Mouse (Mus musculus) intestine, embryonic 15.5 days (tissue): ENCODE measurements around the gene Alkbh1. TPM values are rescaled to one million over a fixed set of nuclear protein-coding genes. Genes with fewer than 3 reads are reported as not detected.
"Not testable (repeated sequence)": the region's sequence is repeated elsewhere in the genome, so short reads cannot be mapped to it uniquely, and the experiment has no call there.

Experiments used
- ATAC-seq: fragments of 200-750 bp; cut with Nextera tagmentation; 2 replicates; pipeline ENCODE4 v1.8.0; 2017; ENCODE audit warnings: moderate TSS enrichment, moderate library complexity
- H3K27ac ChIP-seq: fragments of 300-500 bp; sonication (generic); 2 replicates; pipeline ENCODE4 v1.5.1; 2015; ENCODE audit warnings: mild to moderate bottlenecking, inconsistent platforms
- H3K27me3 ChIP-seq: fragments of 300-500 bp; sonication (generic); replicated peaks from 2 replicates; pipeline ENCODE4 v1.6.1; 2015; ENCODE audit warnings: inconsistent platforms
- H3K36me3 ChIP-seq: fragments of 300-500 bp; sonication (generic); 2 replicates; pipeline ENCODE4 v1.6.1; 2015; ENCODE audit warnings: inconsistent platforms
- H3K4me1 ChIP-seq: fragments of 300-500 bp; sonication (generic); replicated peaks from 2 replicates; pipeline ENCODE4 v1.6.1; 2015; ENCODE audit warnings: inconsistent platforms
- H3K4me2 ChIP-seq: fragments of 300-500 bp; sonication (generic); replicated peaks from 2 replicates; pipeline ENCODE4 v1.6.1; 2015; ENCODE audit warnings: mild to moderate bottlenecking, inconsistent platforms
- H3K4me3 ChIP-seq: fragments of 300-500 bp; sonication (generic); replicated peaks from 2 replicates; pipeline ENCODE4 v1.5.1; 2015; ENCODE audit warnings: inconsistent platforms
- H3K9ac ChIP-seq: fragments of 300-500 bp; sonication (generic); 2 replicates; pipeline ENCODE4 v1.6.1; 2015; ENCODE audit warnings: inconsistent platforms
- H3K9me3 ChIP-seq: fragments of 300-500 bp; sonication (generic); 2 replicates; pipeline ENCODE4 v1.6.1; 2016; ENCODE audit warnings: inconsistent platforms
- WGBS: fragments of 180-500 bp; shearing (Covaris S2); methylation state at CpG from one replicate; pipeline ENCODE4 v1.1.7; 2015; 5-methylcytosine and 5-hydroxymethylcytosine counted together
- polyA plus RNA-seq: library from polyadenylated mRNA; unstranded; fragments of >200 nt; fragmentation: Nextera tagmentation; extraction: Ambion mirVana; gene quantifications from 2 replicates; pipeline ENCODE4 v1.2.1, GENCODE M21; 2015

Gene Alkbh1
- 48.3 and 50.6 TPM in 2 replicates for polyA plus RNA-seq

- no peaks in the 10 kb centered on the region for H3K27me3 ChIP-seq
- H3K4me3 ChIP-seq: peak within 1 kb of the TSS; percentile 80
- H3K9ac ChIP-seq: peak within 1 kb of the TSS; percentile 87
- peak within 1 kb of the TSS; percentile 82 for H3K27ac ChIP-seq
- H3K4me1 ChIP-seq: 0 out of 2 replicates have a peak, but pooled peaks cover 8% of the 10 kb centered on the region
- peak within 1 kb of the TSS; percentile 74 for H3K4me2 ChIP-seq
- no peaks in the 10 kb centered on the region for H3K9me3 ChIP-seq
- ATAC-seq: peak; percentile 95
- peaks cover 21% of the 10 kb centered on the region for H3K36me3 ChIP-seq
- WGBS: under 1% methylated on average over 28 of the region's 28 CpGs
Measured at GRCm38 (mm10) chr12:87443700-87444122, at the start of gene Alkbh1, which contains the start of gene Slirp. Alkbh1 (minus strand) TSS chr12:87444017. Slirp (plus strand) TSS chr12:87443896.

GRCm38 (mm10) chr12:87488683-87489082 lies 44.9 kb upstream of the Alkbh1 start:
- not testable (repeated sequence) for ATAC-seq, H3K9ac ChIP-seq, H3K27ac ChIP-seq, H3K4me1 ChIP-seq, H3K9me3 ChIP-seq, H3K4me3 ChIP-seq, H3K27me3 ChIP-seq, H3K36me3 ChIP-seq, H3K4me2 ChIP-seq
- WGBS: 58% methylated on average over 2 of the region's 2 CpGs

GRCm38 (mm10) chr12:87482482-87482881 lies 38.7 kb upstream of the Alkbh1 start:
- 87% methylated on average over 5 of the region's 5 CpGs for WGBS
- H3K27me3 ChIP-seq, H3K4me2 ChIP-seq, H3K4me1 ChIP-seq, H3K4me3 ChIP-seq, H3K36me3 ChIP-seq, H3K27ac ChIP-seq, H3K9ac ChIP-seq, H3K9me3 ChIP-seq: not testable (repeated sequence)
- peak; percentile 17; the same call in 1 of the 2 replicates for ATAC-seq

GRCm38 (mm10) chr12:87474756-87475155 lies 30.9 kb upstream of the Alkbh1 start:
- no peak overlapping the region for H3K9ac ChIP-seq
- H3K4me3 ChIP-seq: no peak overlapping the region
- no peaks in the 10 kb centered on the region for H3K9me3 ChIP-seq
- H3K27me3 ChIP-seq: no peaks in the 10 kb centered on the region
- no peaks in the 10 kb centered on the region for H3K36me3 ChIP-seq
- no peak overlapping the region for H3K4me2 ChIP-seq
- H3K4me1 ChIP-seq: peaks cover 9% of the 10 kb centered on the region
- ATAC-seq: no peak
- no peak overlapping the region for H3K27ac ChIP-seq
- WGBS: 83% methylated on average over 3 of the region's 3 CpGs

- peak; percentile 98 for ATAC-seq
- 3% methylated on average over 45 of the region's 45 CpGs for WGBS
- Histone ChIP-seq H3K27me3 (no peaks in the 10 kb centered on the region), H3K36me3 (0 out of 2 replicates have a peak, but pooled peaks cover 2% of the 10 kb centered on the region), H3K27ac (peak within 1 kb of the TSS; percentile 70), H3K4me3 (peak within 1 kb of the TSS; percentile 79), H3K9ac (peak within 1 kb of the TSS; percentile 94), H3K4me1 (peaks cover 9% of the 10 kb centered on the region), H3K9me3 (no peaks in the 10 kb centered on the region), H3K4me2 (peak within 1 kb of the TSS; percentile 60)
Measured at GRCm38 (mm10) chr12:87471964-87472786, 28.4 kb upstream of the Alkbh1 start, which contains the start of gene Snw1. Snw1 (minus strand) TSS chr12:87472274.

GRCm38 (mm10) chr12:87471421-87471963 lies 27.7 kb upstream of the Alkbh1 start:
- Histone ChIP-seq H3K4me1 (peaks cover 9% of the 10 kb centered on the region), H3K27me3 (no peaks in the 10 kb centered on the region), H3K4me2 (peak overlapping the region; percentile 60), H3K9ac (peak overlapping the region; percentile 94), H3K27ac (peak overlapping the region; percentile 70), H3K4me3 (peak overlapping the region; percentile 79), H3K9me3 (no peaks in the 10 kb centered on the region), H3K36me3 (0 out of 2 replicates have a peak, but pooled peaks cover 2% of the 10 kb centered on the region)
- under 1% methylated on average over 19 of the region's 19 CpGs for WGBS
- no peak for ATAC-seq

GRCm38 (mm10) chr12:87470263-87471136 lies 26.7 kb upstream of the Alkbh1 start:
- H3K4me2 ChIP-seq: peak overlapping the region; percentile 60
- H3K4me3 ChIP-seq: peak overlapping the region; percentile 79
- H3K4me1 ChIP-seq: peaks cover 9% of the 10 kb centered on the region
- WGBS: 50% methylated on average over 7 of the region's 7 CpGs
- H3K9ac ChIP-seq: peak overlapping the region; percentile 17; the same call in 1 of the 2 replicates
- 0 out of 2 replicates have a peak, but pooled peaks cover 2% of the 10 kb centered on the region for H3K36me3 ChIP-seq
- no peak for ATAC-seq
- no peak overlapping the region for H3K27ac ChIP-seq
- H3K9me3 ChIP-seq: no peaks in the 10 kb centered on the region
- no peaks in the 10 kb centered on the region for H3K27me3 ChIP-seq

GRCm38 (mm10) chr12:87464678-87465297 lies 21.0 kb upstream of the Alkbh1 start:
- Histone ChIP-seq H3K36me3 (peaks cover 33% of the 10 kb centered on the region), H3K9ac (no peak overlapping the region), H3K4me2 (no peak overlapping the region), H3K9me3 (no peaks in the 10 kb centered on the region), H3K4me1 (no peaks in the 10 kb centered on the region), H3K27ac (no peak overlapping the region), H3K27me3 (no peaks in the 10 kb centered on the region), H3K4me3 (no peak overlapping the region)
- peak; percentile 96 for ATAC-seq
- WGBS: 80% methylated on average over 6 of the region's 6 CpGs

- Histone ChIP-seq H3K36me3 (peaks cover 43% of the 10 kb centered on the region), H3K27ac (no peak overlapping the region), H3K4me2 (no peak overlapping the region), H3K9me3 (no peaks in the 10 kb centered on the region), H3K4me1 (0 out of 2 replicates have a peak, but pooled peaks cover 3% of the 10 kb centered on the region), H3K4me3 (no peak overlapping the region), H3K27me3 (no peaks in the 10 kb centered on the region), H3K9ac (no peak overlapping the region)
- no peak for ATAC-seq
- 86% methylated on average over 9 of the region's 9 CpGs for WGBS
Measured at GRCm38 (mm10) chr12:87449456-87449855, 5.6 kb upstream of the Alkbh1 start.

GRCm38 (mm10) chr12:87444211-87444610 lies 394 bp upstream of the Alkbh1 start:
- Histone ChIP-seq H3K4me1 (0 out of 2 replicates have a peak, but pooled peaks cover 8% of the 10 kb centered on the region), H3K36me3 (peaks cover 22% of the 10 kb centered on the region), H3K27ac (no peak overlapping the region), H3K9me3 (no peaks in the 10 kb centered on the region), H3K4me2 (peak overlapping the region; percentile 74), H3K4me3 (peak overlapping the region; percentile 80), H3K27me3 (no peaks in the 10 kb centered on the region), H3K9ac (peak overlapping the region; percentile 87; the same call in 1 of the 2 replicates)
- WGBS: 3% methylated on average over 16 of the region's 16 CpGs
- ATAC-seq: no peak; the same call in 1 of the 2 replicates

- Histone ChIP-seq H3K4me3 (peak overlapping the region; percentile 80), H3K9ac (peak overlapping the region; percentile 87), H3K4me2 (peak overlapping the region; percentile 74), H3K9me3 (no peaks in the 10 kb centered on the region), H3K36me3 (peaks cover 19% of the 10 kb centered on the region), H3K4me1 (0 out of 2 replicates have a peak, but pooled peaks cover 8% of the 10 kb centered on the region), H3K27me3 (no peaks in the 10 kb centered on the region), H3K27ac (peak overlapping the region; percentile 82)
- WGBS: under 1% methylated on average over 33 of the region's 33 CpGs
- ATAC-seq: peak; percentile 83
Measured at GRCm38 (mm10) chr12:87443115-87443699, 610 bp downstream of the Alkbh1 start.
